9 mouse cellular contexts compared by ENCODE assay signal in genomic region chr7:67672650-67673049, GRCm38 (mm10). TPM values are rescaled to one million over a fixed set of nuclear protein-coding genes. Genes with fewer than 3 reads are reported as not detected.
A peak's percentile ranks its signal among the peaks of the same experiment; 100 is the strongest.
DNase-seq lines count a peak whose midpoint lies in the region; ATAC-seq and TF ChIP-seq lines count a peak whose summit lies in the region.
"Had no signal": no experiment of that assay in that cellular context is flagged by ENCODE, and none has a peak within 500 bp of the region (broad histone marks: within the 10 kb centered on the region; RNA-seq: fewer than 3 reads in every experiment).

No protein-coding gene starts in this region.

- DNase-seq in c-Kit-positive CD71-negative TER-119-negative erythroid progenitor cells, embryonic 14.5 days (ENCODE audit: low read depth) = peak; percentile 77
- peak; percentile 97 to 99 for DNase-seq in heart, postnatal 14 days
- peak; percentile 96 to 98 for DNase-seq in kidney, postnatal 4 days
- peak; percentile 97 for DNase-seq in lung, adult 2 months
- DNase-seq in ovary, adult 18-20 months (ENCODE audit: low spot score) = peak; percentile 72
- peak; percentile 54 to 66 for DNase-seq in thymus, adult 18-20 months

- no peaks in the 10 kb centered on the region for H3K36me3 ChIP-seq in ES-Bruce4 (ENCODE audit: control insufficient read depth, insufficient read depth, low read length, poor library complexity, severe bottlenecking)
- H3K36me3 ChIP-seq in forebrain, embryonic 13.5 days (ENCODE audit: poor library complexity, severe bottlenecking) = peaks cover 17% of the 10 kb centered on the region
- H3K36me3 ChIP-seq: liver, embryonic 15.5 days had no signal

- WGBS in forebrain, embryonic 13.5 days = 10% methylated on average over 10 of the region's 10 CpGs
- 4% methylated on average over 10 of the region's 10 CpGs for WGBS in lung, adult 2 months

- TF ChIP-seq EP300 in ES-Bruce4 (IDR thresholded peaks at IDR 0.05; ENCODE audit: insufficient read depth, low read depth, low read length) = no peak

- no peak overlapping the region for H3K4me2 ChIP-seq in forebrain, embryonic 13.5 days
- H3K4me2 ChIP-seq: liver, embryonic 15.5 days had no signal

- TF ChIP-seq CTCF in ES-Bruce4 (IDR thresholded peaks at IDR 0.05; ENCODE audit: low read depth, low read length) = peak; percentile 86
- TF ChIP-seq CTCF in lung, adult 2 months (IDR thresholded peaks at IDR 0.05; ENCODE audit: insufficient read depth, low read length) = peak; percentile 99

- no peak overlapping the region for H3K9ac ChIP-seq in ES-Bruce4 (ENCODE audit: low read depth, poor library complexity, severe bottlenecking)
- no peak overlapping the region for H3K9ac ChIP-seq in forebrain, embryonic 13.5 days
- H3K9ac ChIP-seq: liver, embryonic 15.5 days had no signal

- H3K27me3 ChIP-seq in ES-Bruce4 (ENCODE audit: control insufficient read depth, insufficient read depth, low read length, poor library complexity, severe bottlenecking) = no peaks in the 10 kb centered on the region
- no peaks in the 10 kb centered on the region for H3K27me3 ChIP-seq in forebrain, embryonic 13.5 days
- H3K27me3 ChIP-seq: liver, embryonic 15.5 days had no signal

- H3K27ac ChIP-seq in ES-Bruce4 (ENCODE audit: insufficient read depth, low read length) = no peak overlapping the region
- H3K27ac ChIP-seq in forebrain, embryonic 13.5 days = no peak overlapping the region
- H3K27ac ChIP-seq: liver, embryonic 15.5 days had no signal

- intact Hi-C loops in heart, postnatal 14 days (cut with DNase I) = loop anchor here (1.0 to 10.0 kb wide), 3 partner anchors 29 to 282 kb away; partner anchors contain the start of genes Igf1r and Synm

- H3K9me3 ChIP-seq in ES-Bruce4 (replicated peaks; ENCODE audit: control insufficient read depth, insufficient read depth, low read length, poor library complexity, severe bottlenecking) = no peaks in the 10 kb centered on the region
- peaks cover 3% of the 10 kb centered on the region; the same call in 1 of the 2 replicates for H3K9me3 ChIP-seq in forebrain, embryonic 13.5 days (replicated peaks)
- H3K9me3 ChIP-seq: liver, embryonic 15.5 days had no signal

- no peak overlapping the region for H3K4me3 ChIP-seq in ES-Bruce4 (ENCODE audit: low read depth, low read length)
- H3K4me3 ChIP-seq in forebrain, embryonic 13.5 days = no peak overlapping the region
- H3K4me3 ChIP-seq in lung, adult 2 months (replicated peaks; ENCODE audit: extremely low read depth, low read depth, low read length) = no peak overlapping the region
- H3K4me3 ChIP-seq: liver, embryonic 15.5 days had no signal

- ATAC-seq in forebrain, embryonic 13.5 days = peak; percentile 87

- no peak for TF ChIP-seq POLR2A in ES-Bruce4 (IDR thresholded peaks at IDR 0.05; ENCODE audit: insufficient read depth, low read length)
- TF ChIP-seq POLR2A in lung, adult 2 months (IDR thresholded peaks at IDR 0.05; ENCODE audit: borderline replicate concordance, extremely low read depth, low read depth, low read length) = no peak

- H3K4me1 ChIP-seq in ES-Bruce4 (ENCODE audit: control insufficient read depth, insufficient read depth, low read length) = no peaks in the 10 kb centered on the region
- H3K4me1 ChIP-seq in forebrain, embryonic 13.5 days = no peaks in the 10 kb centered on the region
- H3K4me1 ChIP-seq in lung, adult 2 months (ENCODE audit: control insufficient read depth, insufficient read depth, low read length) = peaks cover 3% of the 10 kb centered on the region
- H3K4me1 ChIP-seq: liver, embryonic 15.5 days had no signal

RNA-seq across cellular contexts. Expression of gene Ttc23, which starts 25.4 kb away (rescaled TPM):
- polyA plus RNA-seq in ES-Bruce4 (2011; ENCODE audit: insufficient read depth, insufficient read length, low read depth, missing spikeins) = 31.7 and 42.0 TPM in 2 replicates
- polyA plus RNA-seq in forebrain, embryonic 13.5 days (2015; fragmentation: Nextera tagmentation; extraction: Ambion mirVana) = 18.7 and 21.5 TPM in 2 replicates
- 10 to 100 TPM; 21.9 to 22.0 TPM for total RNA-seq in heart, postnatal 14 days (2021)
- 4.6 and 10.0 TPM in 2 replicates for polyA plus RNA-seq in lung, adult 2 months (2012; rRNA removed)

RNA-seq across cellular contexts. Expression of gene Lrrc28, which starts 27.6 kb away (rescaled TPM):
- 28.4 and 34.5 TPM in 2 replicates for polyA plus RNA-seq in ES-Bruce4 (2011; ENCODE audit: insufficient read depth, insufficient read length, low read depth, missing spikeins)
- polyA plus RNA-seq in forebrain, embryonic 13.5 days (2015; fragmentation: Nextera tagmentation; extraction: Ambion mirVana) = 28.1 and 31.1 TPM in 2 replicates
- total RNA-seq in heart, postnatal 14 days (2021) = 10 to 100 TPM; 15.5 TPM
- 18.9 and 25.4 TPM in 2 replicates for polyA plus RNA-seq in lung, adult 2 months (2012; rRNA removed)
